Mouse (Mus musculus): ENCODE data around the gene Mdm2. TPM values are rescaled to one million over a fixed set of nuclear protein-coding genes. Genes with fewer than 3 reads are reported as not detected.
A peak's percentile ranks its signal among the peaks of the same experiment; 100 is the strongest.

Mdm2 gene
- total RNA-seq, 2 experiments from 2014 or later = 52.3 to 52.5 TPM

GRCm38 (mm10) chr10:117649292-117650041 is 61.1 kb downstream of the Mdm2 start:
- DNase-seq = no peak
- intact Hi-C loops (cut with DNase I) = no loop called here

DNA sequence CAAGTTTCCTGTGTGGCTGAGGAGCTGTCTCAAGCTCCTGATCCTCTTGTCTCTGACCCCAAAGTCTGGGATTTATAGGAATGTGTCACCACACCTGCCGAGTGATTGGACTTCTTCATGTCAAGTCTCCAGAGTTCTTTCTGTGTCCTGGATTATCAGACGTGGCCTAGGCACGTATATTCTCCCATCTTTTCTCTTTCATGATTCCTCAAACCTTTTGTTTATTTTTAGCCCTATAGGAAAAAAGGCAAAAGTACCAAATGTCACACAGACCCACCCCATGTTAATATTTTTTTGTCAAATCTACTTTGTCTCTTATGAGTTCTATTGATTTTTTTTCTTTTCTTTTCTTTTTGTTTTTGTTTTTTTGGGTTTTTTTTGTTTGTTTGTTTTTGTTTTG is 61.9 kb downstream of the Mdm2 start:
- no peak for DNase-seq
- intact Hi-C loops (cut with DNase I) = no loop called here

DNA sequence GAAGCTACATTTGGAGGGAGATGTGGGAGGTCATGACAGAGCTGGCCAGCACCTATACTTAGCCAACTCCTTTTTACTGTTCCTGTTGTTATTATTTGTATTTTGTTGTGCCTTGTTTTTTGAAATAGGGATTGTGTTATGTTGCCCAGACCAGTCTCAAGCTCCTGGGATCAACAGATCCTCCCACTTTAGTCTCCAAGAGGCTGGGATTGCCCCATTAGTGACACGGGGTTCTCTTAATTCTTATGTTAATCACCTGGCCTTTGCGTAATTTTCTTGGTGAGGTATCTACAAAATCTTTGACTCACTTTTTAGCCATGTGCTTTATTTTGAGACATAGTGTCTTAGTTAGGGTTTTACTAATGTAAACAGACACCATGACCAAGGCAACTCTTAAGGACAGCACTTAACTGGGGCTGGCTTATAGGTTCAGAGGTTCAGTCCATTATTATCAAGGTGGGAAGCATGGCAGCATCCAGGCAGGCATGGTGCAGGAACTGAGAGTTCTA is 62.5 kb downstream of the Mdm2 start:
- DNase-seq = no peak
- intact Hi-C loops (cut with DNase I) = no loop called here

- intact Hi-C loops (cut with DNase I) = no loop called here
- no peak for DNase-seq
Observed at GRCm38 (mm10) chr10:117647158-117647505, 63.4 kb downstream of the Mdm2 start.

- intact Hi-C loops (cut with DNase I) = no loop called here
- DNase-seq = no peak
Observed at GRCm38 (mm10) chr10:117646482-117647157, 63.9 kb downstream of the Mdm2 start.

GRCm38 (mm10) chr10:117645487-117645964 is 65.0 kb downstream of the Mdm2 start:
- no peak for DNase-seq
- intact Hi-C loops (cut with DNase I) = no loop called here

DNA sequence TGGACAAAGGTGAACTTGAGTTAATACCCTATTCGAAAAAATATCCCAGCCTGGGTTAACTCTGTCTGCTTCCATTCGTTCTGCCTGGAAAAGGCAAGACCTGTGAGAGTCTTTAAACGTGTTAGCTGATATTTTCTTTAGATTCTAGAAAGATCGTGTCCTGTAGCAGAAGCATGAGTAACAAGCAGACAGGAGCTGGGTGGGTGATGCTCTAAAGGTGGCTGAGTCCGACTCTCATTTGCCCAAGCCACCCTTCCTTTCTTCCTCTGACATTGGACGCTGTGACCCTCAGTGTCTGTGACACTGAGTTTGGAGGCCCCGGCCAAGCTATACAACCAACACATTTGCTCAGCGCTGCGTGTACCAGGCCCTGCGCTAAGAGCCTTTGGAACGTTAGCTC is 65.7 kb downstream of the Mdm2 start:
- intact Hi-C loops (cut with DNase I) = no loop called here
- DNase-seq = no peak

DNA sequence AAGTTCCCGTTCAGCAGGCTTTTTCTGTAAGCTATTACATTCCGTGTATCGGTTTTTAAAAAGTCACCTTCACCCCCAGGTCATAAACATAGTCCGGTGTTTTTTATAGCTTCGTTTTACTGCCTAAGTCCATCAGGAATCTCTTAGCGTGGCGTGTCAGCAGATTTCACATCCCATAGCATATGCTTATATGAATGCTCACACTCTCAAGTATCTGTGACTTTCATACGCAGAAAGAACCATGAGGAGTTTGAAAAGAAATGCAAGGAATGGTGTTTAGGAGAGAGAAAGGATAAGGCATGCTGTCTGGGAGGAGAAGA is 66.2 kb downstream of the Mdm2 start:
- no peak for DNase-seq
- intact Hi-C loops (cut with DNase I) = no loop called here

DNA sequence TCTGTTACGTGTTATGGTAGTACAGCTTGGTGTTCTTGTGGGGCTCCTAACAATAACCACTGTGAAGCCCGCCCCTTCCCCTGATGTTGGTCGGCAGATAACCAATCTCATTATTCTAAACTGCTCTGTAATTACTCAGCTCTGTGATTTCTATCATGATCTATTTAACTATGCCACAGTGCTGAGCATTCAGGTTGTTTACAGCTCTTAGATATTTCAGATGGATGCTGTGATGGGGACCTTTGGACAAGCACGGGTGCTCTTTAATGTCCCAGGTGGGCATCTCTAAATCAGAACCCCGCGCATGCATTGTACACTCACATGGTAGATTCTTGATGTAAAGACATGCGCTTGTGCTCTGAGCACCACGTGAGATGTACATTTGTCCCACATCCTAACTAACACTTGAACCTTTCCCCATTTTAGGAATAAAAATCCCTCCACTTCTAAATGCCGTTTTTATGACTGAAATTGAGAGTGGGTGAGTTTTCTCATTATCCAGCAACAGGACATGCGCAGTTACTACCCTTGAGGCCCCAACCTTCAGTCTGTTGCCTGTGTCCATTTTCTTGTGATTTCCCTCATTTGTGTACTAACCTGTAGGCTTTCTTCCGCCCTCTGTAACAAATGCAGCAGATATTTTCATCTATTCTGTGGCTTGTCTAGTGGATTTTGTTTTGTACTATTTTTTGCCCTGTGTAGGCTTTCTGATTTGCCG is 66.7 kb downstream of the Mdm2 start:
- no peak for DNase-seq
- intact Hi-C loops (cut with DNase I) = no loop called here

GRCm38 (mm10) chr10:117643302-117643701 is 67.3 kb downstream of the Mdm2 start:
- intact Hi-C loops (cut with DNase I) = no loop called here
- DNase-seq = no peak

DNA sequence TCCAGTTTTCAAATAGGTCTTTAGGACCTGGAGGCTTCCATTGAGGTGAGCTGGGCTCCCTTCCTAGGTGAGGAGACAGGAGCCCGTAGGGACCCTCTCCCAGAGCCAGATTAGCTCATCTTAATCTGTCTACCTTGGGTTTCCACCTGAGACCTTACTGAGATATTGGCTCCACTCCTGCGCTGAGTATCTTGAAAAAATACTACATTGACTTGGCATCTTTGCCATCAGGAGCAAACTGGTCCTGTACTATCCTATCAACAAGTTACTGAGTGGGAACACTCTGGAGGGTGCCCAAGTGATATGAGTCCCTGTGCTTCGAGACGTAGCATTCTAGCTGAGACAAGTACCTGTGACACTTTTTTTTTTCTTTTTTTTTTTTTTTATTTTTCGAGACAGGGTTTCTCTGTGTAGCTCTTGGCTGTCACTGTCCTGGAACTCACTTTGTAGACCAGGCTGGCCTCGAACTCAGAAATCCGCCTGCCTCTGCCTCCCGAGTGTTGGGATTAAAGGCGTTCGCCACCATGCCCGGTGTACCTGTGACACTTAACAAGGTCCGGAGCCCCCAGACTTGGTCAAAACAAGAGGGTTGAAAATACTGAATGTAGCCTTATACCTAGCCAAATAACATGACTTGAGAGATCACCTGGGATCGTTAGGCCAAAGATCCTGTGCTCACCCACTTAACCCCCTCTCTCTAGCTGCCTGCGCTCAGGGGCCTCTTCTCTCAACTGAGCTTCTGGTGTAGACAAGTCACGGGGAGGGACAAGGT is 67.9 kb downstream of the Mdm2 start:
- no peak for DNase-seq
- intact Hi-C loops (cut with DNase I) = no loop called here

- intact Hi-C loops (cut with DNase I) = no loop called here
- peak in 1 of 2 experiments; percentile 26 for DNase-seq
Observed at GRCm38 (mm10) chr10:117642201-117642450, 68.4 kb downstream of the Mdm2 start.

GRCm38 (mm10) chr10:117641400-117642200 is 69.0 kb downstream of the Mdm2 start:
- intact Hi-C loops (cut with DNase I) = no loop called here
- peak; percentile 10 to 16 for DNase-seq

DNA sequence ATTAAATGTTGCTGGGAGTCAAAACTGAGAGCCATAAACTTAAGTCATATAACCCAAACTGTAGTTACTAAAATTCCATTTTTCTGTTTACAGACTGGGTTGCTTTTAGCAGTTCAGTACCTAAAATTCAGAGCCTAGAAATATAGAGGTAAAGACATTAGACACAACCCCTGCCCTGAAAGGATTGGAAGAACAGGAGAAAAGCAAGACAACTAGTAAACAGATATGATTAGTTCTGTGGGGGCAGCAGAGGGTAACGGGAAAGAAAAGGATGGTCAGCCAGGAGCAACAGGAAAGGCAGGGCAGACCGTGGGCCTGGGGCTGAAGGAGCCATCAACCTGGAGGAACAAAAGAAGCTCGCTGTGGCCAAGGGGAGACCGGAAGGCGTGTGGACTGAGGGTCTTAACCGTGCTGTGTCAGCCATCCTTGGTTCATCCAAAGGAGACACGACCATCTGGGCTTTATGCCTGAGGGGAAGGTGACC is 69.9 kb downstream of the Mdm2 start:
- intact Hi-C loops (cut with DNase I) = no loop called here
- no peak for DNase-seq

DNA sequence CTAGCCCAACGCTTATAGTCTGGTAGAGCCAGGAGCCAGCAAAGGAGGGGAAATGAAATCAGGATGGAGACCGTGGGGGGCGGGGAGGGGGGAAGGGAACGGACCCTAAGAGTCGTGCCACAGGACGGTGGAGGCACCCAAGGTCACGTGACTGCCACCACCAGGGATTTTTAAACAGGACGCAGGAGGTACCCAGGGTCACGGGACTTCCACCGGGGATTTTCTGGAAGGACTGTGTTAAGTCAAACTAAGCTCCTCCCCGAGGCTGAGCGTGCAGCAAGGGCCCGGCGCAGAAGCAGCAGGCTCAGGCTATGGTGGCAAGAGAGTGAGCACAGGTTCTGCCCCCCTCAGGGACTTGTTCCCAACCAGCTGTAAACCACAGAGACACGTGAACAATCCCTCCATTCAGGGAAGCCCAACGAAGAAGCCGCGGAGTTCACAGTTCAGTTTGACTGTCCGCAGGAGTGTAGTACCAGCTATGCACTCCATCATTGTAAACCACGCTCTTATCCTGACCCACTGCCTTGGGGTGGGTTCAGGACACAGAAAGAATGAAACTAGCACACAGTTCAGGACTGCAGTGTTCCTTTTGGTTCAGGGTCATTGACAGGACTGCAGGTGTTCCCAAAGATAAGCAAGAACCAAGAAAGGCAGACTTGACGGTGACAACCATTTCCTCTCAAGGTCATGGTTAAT is 70.5 kb downstream of the Mdm2 start:
- intact Hi-C loops (cut with DNase I) = no loop called here
- peak in 1 of 2 experiments; percentile 16 for DNase-seq

- DNase-seq = no peak
- intact Hi-C loops (cut with DNase I) = no loop called here
Observed at GRCm38 (mm10) chr10:117639221-117639599, 71.3 kb downstream of the Mdm2 start.

All from heart, postnatal 14 days (tissue).